Mouse (Mus musculus): ENCODE measurements around the gene Slc25a5.

The Slc25a5 gene

DNA sequence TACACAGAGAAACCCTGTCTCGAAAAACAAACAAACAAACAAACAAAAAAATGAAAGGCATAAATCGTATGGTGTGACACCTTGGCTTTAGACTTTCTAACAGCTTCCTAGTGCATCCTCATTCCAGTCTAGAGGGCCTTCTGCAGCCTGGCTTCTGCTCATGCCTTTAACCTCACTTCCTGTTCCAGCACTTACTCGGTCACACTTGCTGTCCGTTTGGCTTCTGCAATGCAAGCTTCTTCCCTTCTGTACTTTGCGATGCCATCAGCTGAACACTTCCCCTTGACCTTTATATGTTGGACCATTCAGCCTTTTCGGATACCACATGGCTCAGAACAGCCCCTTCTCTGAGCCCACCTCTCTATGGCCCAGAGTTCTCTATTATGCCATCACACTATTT, 46.2 kb downstream of the Slc25a5 start:
- no peak for DNase-seq

GRCm38 (mm10) chrX:36843346-36843990, 48.0 kb downstream of the Slc25a5 start:
- DNase-seq = no peak

DNA sequence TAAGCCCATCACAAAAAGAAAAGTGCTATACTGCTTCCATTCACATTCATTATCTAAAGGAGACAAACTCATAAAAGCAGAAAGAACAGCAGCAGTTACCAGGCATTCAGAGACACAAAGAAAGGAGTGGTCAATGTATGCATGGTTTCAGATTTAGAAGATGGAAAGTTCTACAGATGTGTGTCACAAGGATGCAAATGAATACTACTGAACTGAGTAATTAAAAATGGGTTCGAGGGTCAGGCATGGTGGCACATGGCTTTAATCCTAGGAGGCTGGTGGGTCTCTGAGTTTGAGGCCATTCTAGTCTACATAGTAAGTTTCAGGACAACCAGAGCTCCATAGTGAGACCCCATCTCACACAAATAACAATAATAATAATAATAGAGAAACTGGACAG, 51.7 kb downstream of the Slc25a5 start:
- no peak for DNase-seq

All from lung, postnatal 4 days (tissue).